Comparison of ENCODE assay signal across 16 mouse cellular contexts in genomic region chr3:98210860-98211259, GRCm38 (mm10). TPM values are rescaled to one million over a fixed set of nuclear protein-coding genes. Genes with fewer than 3 reads are reported as not detected.
DNase-seq lines count a peak whose midpoint lies in the region; ATAC-seq lines count a peak whose summit lies in the region.
"Had no signal": no experiment of that assay in that cellular context is flagged by ENCODE, and none has a peak within 500 bp of the region (broad histone marks: within the 10 kb centered on the region; RNA-seq: fewer than 3 reads in every experiment).

No protein-coding gene starts in this region.

- no peaks in the 10 kb centered on the region for H3K27me3 ChIP-seq in forebrain, embryonic 13.5 days
- H3K27me3 ChIP-seq in forebrain, embryonic 11.5 days (ENCODE audit: control insufficient read depth, insufficient read depth, low read length) = no peaks in the 10 kb centered on the region
- H3K27me3 ChIP-seq in neural tube, embryonic 13.5 days = no peaks in the 10 kb centered on the region
- H3K27me3 ChIP-seq in embryonic facial prominence, embryonic 10.5 days (replicated peaks; ENCODE audit: low read depth, poor library complexity, severe bottlenecking) = no peaks in the 10 kb centered on the region
- H3K27me3 ChIP-seq: heart, embryonic 15.5 days; liver, embryonic 15.5 days had no signal

- H3K4me2 ChIP-seq in forebrain, embryonic 13.5 days = no peak overlapping the region
- no peak overlapping the region for H3K4me2 ChIP-seq in forebrain, embryonic 11.5 days (ENCODE audit: low read depth, low read length, severe bottlenecking)
- no peak overlapping the region for H3K4me2 ChIP-seq in neural tube, embryonic 13.5 days
- H3K4me2 ChIP-seq: heart, embryonic 15.5 days; liver, embryonic 15.5 days had no signal

- H3K9me3 ChIP-seq in forebrain, embryonic 13.5 days (replicated peaks) = no peaks in the 10 kb centered on the region
- no peaks in the 10 kb centered on the region for H3K9me3 ChIP-seq in forebrain, embryonic 11.5 days (ENCODE audit: control insufficient read depth, low read length)
- no peaks in the 10 kb centered on the region for H3K9me3 ChIP-seq in neural tube, embryonic 13.5 days
- no peaks in the 10 kb centered on the region for H3K9me3 ChIP-seq in embryonic facial prominence, embryonic 10.5 days
- H3K9me3 ChIP-seq: heart, embryonic 15.5 days; liver, embryonic 15.5 days had no signal

- peaks cover 17% of the 10 kb centered on the region for H3K4me1 ChIP-seq in forebrain, embryonic 13.5 days
- no peaks in the 10 kb centered on the region for H3K4me1 ChIP-seq in forebrain, embryonic 11.5 days (replicated peaks; ENCODE audit: control insufficient read depth, insufficient read depth, low read length)
- H3K4me1 ChIP-seq in neural tube, embryonic 13.5 days (replicated peaks) = peaks cover 12% of the 10 kb centered on the region; the same call in 1 of the 2 replicates
- H3K4me1 ChIP-seq in embryonic facial prominence, embryonic 10.5 days = peaks cover 3% of the 10 kb centered on the region; the same call in 1 of the 2 replicates
- H3K4me1 ChIP-seq: heart, embryonic 15.5 days; liver, embryonic 15.5 days had no signal

- no peak for DNase-seq in forebrain, embryonic 11.5 days (ENCODE audit: low spot score)
- peak; percentile 34 to 46 for DNase-seq in kidney, postnatal 4 days
- no peak for DNase-seq in kidney, adult 18-20 months
- DNase-seq in neural tube, embryonic 10.5 days (ENCODE audit: extremely low spot score, low spot score) = no peak
- no peak for DNase-seq in thymus, postnatal 10 days (ENCODE audit: low spot score in 2 of 2)
- DNase-seq in embryonic facial prominence, embryonic 10.5 days (ENCODE audit: low spot score) = no peak
- DNase-seq: heart, adult 2 months; kidney, adult 2 months; retina, postnatal 1 day had no signal

- 66% methylated on average over 10 of the region's 10 CpGs for WGBS in forebrain, embryonic 13.5 days
- WGBS in forebrain, embryonic 11.5 days = 81% methylated on average over 10 of the region's 10 CpGs
- 73% methylated on average over 10 of the region's 10 CpGs for WGBS in neural tube, embryonic 13.5 days
- 71% methylated on average over 10 of the region's 10 CpGs for WGBS in embryonic facial prominence, embryonic 10.5 days

- H3K9ac ChIP-seq in forebrain, embryonic 13.5 days = no peak overlapping the region
- no peak overlapping the region for H3K9ac ChIP-seq in forebrain, embryonic 11.5 days (ENCODE audit: low read length)
- no peak overlapping the region for H3K9ac ChIP-seq in neural tube, embryonic 13.5 days
- H3K9ac ChIP-seq: heart, embryonic 15.5 days; liver, embryonic 15.5 days had no signal

- no peak overlapping the region for H3K4me3 ChIP-seq in forebrain, embryonic 13.5 days
- no peak overlapping the region for H3K4me3 ChIP-seq in forebrain, embryonic 11.5 days (ENCODE audit: low read depth, low read length)
- H3K4me3 ChIP-seq in neural tube, embryonic 13.5 days = no peak overlapping the region
- no peak overlapping the region for H3K4me3 ChIP-seq in embryonic facial prominence, embryonic 10.5 days
- H3K4me3 ChIP-seq: heart, adult 2 months; heart, embryonic 15.5 days; liver, embryonic 15.5 days had no signal

- no peaks in the 10 kb centered on the region for H3K36me3 ChIP-seq in forebrain, embryonic 13.5 days (ENCODE audit: poor library complexity, severe bottlenecking)
- no peaks in the 10 kb centered on the region for H3K36me3 ChIP-seq in forebrain, embryonic 11.5 days (ENCODE audit: control insufficient read depth, insufficient read depth, low read length)
- H3K36me3 ChIP-seq in neural tube, embryonic 13.5 days = no peaks in the 10 kb centered on the region
- no peaks in the 10 kb centered on the region for H3K36me3 ChIP-seq in embryonic facial prominence, embryonic 10.5 days (replicated peaks)
- H3K36me3 ChIP-seq: heart, embryonic 15.5 days; liver, embryonic 15.5 days had no signal

- ATAC-seq in forebrain, embryonic 13.5 days = peak; percentile 67
- no peak for ATAC-seq in forebrain, embryonic 11.5 days (replicated peaks; ENCODE audit: low FRiP score)
- peak; percentile 69; the same call in 1 of the 2 replicates for ATAC-seq in neural tube, embryonic 13.5 days (ENCODE audit: low read depth)
- ATAC-seq: lung, postnatal 0 days had no signal

- peak overlapping the region; percentile 74 for H3K27ac ChIP-seq in forebrain, embryonic 13.5 days
- H3K27ac ChIP-seq in forebrain, embryonic 11.5 days (ENCODE audit: low read depth, low read length) = no peak overlapping the region
- 0 out of 2 replicates have a peak overlapping the region, but pooled peaks have one; percentile 19 for H3K27ac ChIP-seq in neural tube, embryonic 13.5 days (replicated peaks)
- H3K27ac ChIP-seq in embryonic facial prominence, embryonic 10.5 days (replicated peaks) = no peak overlapping the region
- H3K27ac ChIP-seq: heart, adult 2 months; heart, embryonic 15.5 days; liver, embryonic 15.5 days had no signal

RNA-seq across cellular contexts. Expression of gene Reg4, which starts 11.1 kb away (rescaled TPM):
- not detected in 2 replicates for polyA plus RNA-seq in forebrain, embryonic 13.5 days (2015; fragmentation: Nextera tagmentation; extraction: Ambion mirVana)
- not detected in 2 replicates for polyA plus RNA-seq in forebrain, embryonic 11.5 days (2014; fragmentation: Nextera tagmentation; extraction: Ambion mirVana)
- polyA plus RNA-seq in neural tube, embryonic 13.5 days (2015; fragmentation: Nextera tagmentation; extraction: Ambion mirVana) = not detected in 2 replicates
- polyA plus RNA-seq in embryonic facial prominence, embryonic 10.5 days (2016; fragmentation: Nextera tagmentation; extraction: Ambion mirVana) = not detected in 2 replicates
- polyA plus RNA-seq: heart, adult 2 months; heart, embryonic 15.5 days; kidney, adult 2 months; limb, embryonic 14.5 days; liver, embryonic 15.5 days; lung, postnatal 0 days; neural tube, embryonic 14.5 days had no signal

RNA-seq across cellular contexts. Expression of gene Adam30, which starts 50.4 kb away (rescaled TPM):
- polyA plus RNA-seq in forebrain, embryonic 13.5 days (2015; fragmentation: Nextera tagmentation; extraction: Ambion mirVana) = not detected in 2 replicates
- polyA plus RNA-seq in forebrain, embryonic 11.5 days (2014; fragmentation: Nextera tagmentation; extraction: Ambion mirVana) = not detected in 2 replicates
- polyA plus RNA-seq in neural tube, embryonic 13.5 days (2015; fragmentation: Nextera tagmentation; extraction: Ambion mirVana) = not detected in 2 replicates
- not detected in 2 replicates for polyA plus RNA-seq in embryonic facial prominence, embryonic 10.5 days (2016; fragmentation: Nextera tagmentation; extraction: Ambion mirVana)
- polyA plus RNA-seq: heart, embryonic 15.5 days; kidney, adult 2 months; liver, embryonic 15.5 days; lung, postnatal 0 days; neural tube, embryonic 14.5 days had no signal

Comparison
In these comparisons a context has a peak if more than half of its experiments do, and no peak if none do; other contexts are left out.
1. H3K27ac ChIP-seq: peak in forebrain, embryonic 13.5 days (single experiment) and neural tube, embryonic 13.5 days (single experiment); none in forebrain, embryonic 11.5 days (single experiment) and embryonic facial prominence, embryonic 10.5 days (single experiment).
2. DNase-seq: peak in kidney, postnatal 4 days (2 of 2); none in forebrain, embryonic 11.5 days (single experiment), kidney, adult 18-20 months (single experiment), neural tube, embryonic 10.5 days (single experiment), thymus, postnatal 10 days (0 of 2) and embryonic facial prominence, embryonic 10.5 days (single experiment).